Mouse (Mus musculus): ENCODE results near the gene C330007P06Rik.
"Not testable (repeated sequence)": the region's sequence is repeated elsewhere in the genome, so short reads cannot be mapped to it uniquely, and the experiment has no call there.

C330007P06Rik gene

GRCm38 (mm10) chrX:36796734-36797133, 77.2 kb downstream of the C330007P06Rik start:
- DNase-seq (ENCODE audit: low spot score), result not testable (repeated sequence)

- peak; percentile 73 for DNase-seq (ENCODE audit: low spot score)
Measured at GRCm38 (mm10) chrX:36796163-36796581, 77.7 kb downstream of the C330007P06Rik start.

GRCm38 (mm10) chrX:36795424-36796162, 78.3 kb downstream of the C330007P06Rik start, which contains the start of gene Slc25a5:
TSS of gene Slc25a5 (plus strand) at chrX:36795651.
- peak; percentile 67 for DNase-seq (ENCODE audit: low spot score)

- no peak for DNase-seq (ENCODE audit: low spot score)
Measured at GRCm38 (mm10) chrX:36794571-36794970, 79.3 kb downstream of the C330007P06Rik start.

GRCm38 (mm10) chrX:36789360-36789759, 84.6 kb downstream of the C330007P06Rik start:
- DNase-seq (ENCODE audit: low spot score), result no peak

GRCm38 (mm10) chrX:36777694-36778093, 96.2 kb downstream of the C330007P06Rik start:
- DNase-seq (ENCODE audit: low spot score), result no peak

GRCm38 (mm10) chrX:36775520-36775919, 98.4 kb downstream of the C330007P06Rik start:
- no peak for DNase-seq (ENCODE audit: low spot score)
